Mouse (Mus musculus) duodenum, adult 2 months (tissue): ENCODE results near the gene Gm21093. TPM values are rescaled to one million over a fixed set of nuclear protein-coding genes. Genes with fewer than 3 reads are reported as not detected.

Experiments
- polyA plus RNA-seq: library from polyadenylated mRNA; depleted of rRNA; stranded (reverse); fragments of >200 nt; gene quantifications from 2 replicates; pipeline ENCODE4 v1.2.3, GENCODE M21; 2012; ENCODE audit warnings: low replicate concordance; rRNA removed

Gm21093 gene
- polyA plus RNA-seq, result not detected in 2 replicates

GRCm38 (mm10) chr4:42034626-42035025 is at the start of gene Gm21093:
Gm21093 (minus strand) TSS chr4:42034726.

Other genes with a start within 250 kb of the Gm21093 start
- 2.4 TPM in 1 of 2 replicates, not detected in the other for gene Gm21541, start 131.1 kb downstream of the Gm21093 start, polyA plus RNA-seq
- 0.36 and 6.1 TPM in 2 replicates for gene Gm20878, start 93.2 kb downstream of the Gm21093 start, polyA plus RNA-seq
- gene Fam205a4, start 68.7 kb downstream of the Gm21093 start, polyA plus RNA-seq, result not detected in 2 replicates
- gene Gm3893, start 56.5 kb upstream of the Gm21093 start, polyA plus RNA-seq, result not detected in 2 replicates
- gene Gm13304, start 80.1 kb upstream of the Gm21093 start, polyA plus RNA-seq, result 0.28 TPM in 1 of 2 replicates, not detected in the other
- not detected in 2 replicates for gene Gm13306, start 118.7 kb upstream of the Gm21093 start, polyA plus RNA-seq
- gene Gm13305, start 133.9 kb upstream of the Gm21093 start, polyA plus RNA-seq, result not detected in 2 replicates
- not detected in 2 replicates for gene Gm10600, start 205.9 kb upstream of the Gm21093 start, polyA plus RNA-seq
- gene Ccl21b, start 221.0 kb upstream of the Gm21093 start, polyA plus RNA-seq, result 1.1 TPM in 1 of 2 replicates, not detected in the other